Mouse (Mus musculus) spleen, adult 2 months (tissue): Measurements from ENCODE around the gene Ankrd54.

Experiments used
- CTCF ChIP-seq: fragments of 200-500 bp; IDR thresholded peaks from 2 replicates; pipeline ENCODE4 v1.5.1; 2011; ENCODE audit warnings: mild to moderate bottlenecking, inconsistent platforms; ENCODE audit not compliant: insufficient read depth, insufficient read length, insufficient replicate concordance; ENCODE audit errors: extremely low read depth
- POLR2A ChIP-seq: fragments of 200-500 bp; IDR thresholded peaks from 2 replicates; pipeline ENCODE4 v1.6.1; 2011; ENCODE audit warnings: low read depth, low read length, inconsistent platforms

DNA sequence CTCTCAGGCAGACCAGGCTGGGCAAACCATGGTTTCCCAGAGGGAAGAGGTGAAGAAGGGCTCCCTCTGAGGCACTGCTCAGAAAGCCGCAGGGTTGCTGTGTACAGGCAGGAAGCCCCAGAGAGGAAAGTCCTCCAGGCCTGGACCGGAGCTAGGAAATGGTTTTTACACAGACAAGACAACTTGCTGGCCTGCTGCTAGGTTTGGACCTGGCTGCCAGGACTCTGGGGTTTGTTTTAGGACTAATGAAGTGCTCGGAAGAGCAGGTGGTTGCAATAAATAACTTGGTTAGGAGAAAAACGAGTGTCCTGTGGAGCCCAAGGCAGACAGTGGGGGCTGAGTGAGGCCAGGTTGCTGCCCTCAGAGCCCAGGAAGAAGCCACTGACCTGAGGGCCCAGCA is 14.5 kb downstream of the Ankrd54 start:
- TF ChIP-seq CTCF = no peak
- no peak for TF ChIP-seq POLR2A
